Mouse (Mus musculus) heart, adult 2 months (tissue): ENCODE measurements at regions not wholly inside any gene's neighbourhood (a gene's known extent, or its start where the extent isn't known, plus 50 kb on each side); places are given as distances from the start of the nearest gene placed in this dataset.

Source experiments
- CTCF ChIP-seq: fragments of 200-600 bp; IDR thresholded peaks from 2 replicates; pipeline ENCODE4 v1.8.1; 2022; ENCODE audit warnings: antibody characterized with exemption, mild to moderate bottlenecking, moderate library complexity
- EP300 ChIP-seq: fragments of 200-500 bp; IDR thresholded peaks from 2 replicates; pipeline ENCODE4 v1.6.1; 2011; ENCODE audit warnings: low read depth, low read length, control low read depth; ENCODE audit not compliant: insufficient read depth
- POLR2A ChIP-seq: fragments of 200-500 bp; IDR thresholded peaks from 2 replicates; pipeline ENCODE4 v1.6.1; 2011; ENCODE audit warnings: mild to moderate bottlenecking, low read depth, low read length, control low read depth; ENCODE audit not compliant: insufficient read depth

DNA sequence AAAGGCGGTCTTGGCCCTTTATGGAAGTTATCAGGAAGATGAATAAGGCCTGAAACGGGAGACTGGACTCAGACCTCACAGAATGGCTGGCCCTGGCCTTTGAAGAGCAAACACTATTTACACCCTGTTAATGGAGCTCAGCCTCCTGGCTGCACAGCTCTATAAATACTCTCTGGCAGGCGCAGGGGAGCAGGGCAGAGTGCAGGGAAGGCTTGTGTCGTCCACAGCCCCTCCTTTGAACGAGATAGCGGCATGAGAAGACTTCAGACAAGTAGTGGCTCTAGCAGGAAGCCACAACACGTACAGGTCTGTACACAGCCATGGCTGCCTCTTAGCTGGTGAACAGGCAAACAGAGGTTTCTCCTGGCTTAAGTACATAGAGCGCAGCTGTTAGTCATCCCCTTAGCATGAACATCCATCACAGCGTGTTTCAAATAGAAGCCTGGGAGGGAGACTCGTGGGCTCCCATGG, 141.0 kb upstream of the Pitx1 start:
- no peak for TF ChIP-seq CTCF
- TF ChIP-seq EP300 = no peak
- TF ChIP-seq POLR2A = no peak
